In genomic region chr6:4163733-4164132, GRCm38 (mm10) we compare ENCODE assay signal across 19 mouse cellular contexts.
"Had no signal": no experiment of that assay in that cellular context is flagged by ENCODE, and none has a peak within 500 bp of the region (broad histone marks: within the 10 kb centered on the region; RNA-seq: fewer than 3 reads in every experiment).

No protein-coding gene starts in this region.

- H3K9ac ChIP-seq: liver, embryonic 13.5 days; midbrain, embryonic 13.5 days; neural tube, embryonic 12.5 days; neural tube, embryonic 15.5 days had no signal

- H3K27ac ChIP-seq: left cerebral cortex, adult 2 months; liver, embryonic 13.5 days; midbrain, embryonic 10.5 days; midbrain, embryonic 13.5 days; neural tube, embryonic 12.5 days; neural tube, embryonic 15.5 days; stomach, postnatal 0 days had no signal

- ATAC-seq: midbrain, embryonic 13.5 days; midbrain, embryonic 16.5 days had no signal

- H3K36me3 ChIP-seq: liver, embryonic 13.5 days; midbrain, embryonic 10.5 days; midbrain, embryonic 13.5 days; neural tube, embryonic 12.5 days; neural tube, embryonic 15.5 days had no signal

- H3K4me2 ChIP-seq: liver, embryonic 13.5 days; midbrain, embryonic 13.5 days; neural tube, embryonic 12.5 days; neural tube, embryonic 15.5 days had no signal

- H3K9me3 ChIP-seq: liver, embryonic 13.5 days; midbrain, embryonic 10.5 days; midbrain, embryonic 13.5 days; neural tube, embryonic 12.5 days; neural tube, embryonic 15.5 days had no signal

- DNase-seq: kidney, adult 11 months; kidney, adult 8-10 months; kidney, postnatal 36 days; layer of hippocampus, postnatal 36 days; liver, embryonic 13.5 days; lung, adult 2 months; lung, postnatal 14 days; lung, postnatal 4 days; right cerebral cortex, adult 18-20 months; right cerebral cortex, postnatal 14 days; right cerebral cortex, postnatal 4 days; thymus, postnatal 25 days had no signal

- H3K4me1 ChIP-seq: liver, embryonic 13.5 days; midbrain, embryonic 13.5 days; neural tube, embryonic 12.5 days; neural tube, embryonic 15.5 days had no signal

- H3K4me3 ChIP-seq: left cerebral cortex, adult 2 months; liver, embryonic 13.5 days; midbrain, embryonic 10.5 days; midbrain, embryonic 13.5 days; neural tube, embryonic 12.5 days; neural tube, embryonic 15.5 days had no signal

- H3K27me3 ChIP-seq: liver, embryonic 13.5 days; midbrain, embryonic 13.5 days; neural tube, embryonic 12.5 days; neural tube, embryonic 15.5 days had no signal
